Mouse (Mus musculus) lung, embryonic 14.5 days (tissue): ENCODE measurements around the gene Pi4kb. TPM values are rescaled to one million over a fixed set of nuclear protein-coding genes. Genes with fewer than 3 reads are reported as not detected.

Experiments
- ATAC-seq: fragments of 200-750 bp; cut with Nextera tagmentation; 2 replicates; pipeline ENCODE4 v1.8.0; 2017; ENCODE audit warnings: mild to moderate bottlenecking, moderate TSS enrichment, moderate library complexity; ENCODE audit not compliant: insufficient read depth
- DNase-seq: peaks from one replicate; pipeline ENCODE4 v3.0.0-alpha.2; 2015
- H3K27ac ChIP-seq: fragments of 300-500 bp; sonication (generic); 2 replicates; pipeline ENCODE4 v1.5.1; 2014; ENCODE audit warnings: low read depth, mild to moderate bottlenecking, moderate library complexity
- H3K27me3 ChIP-seq: fragments of 300-500 bp; sonication (generic); 2 replicates; pipeline ENCODE4 v1.6.1; 2014; ENCODE audit warnings: low read length, control low read depth; ENCODE audit not compliant: insufficient read depth
- H3K36me3 ChIP-seq: fragments of 300-500 bp; sonication (generic); 2 replicates; pipeline ENCODE4 v1.6.1; 2014; ENCODE audit warnings: control low read depth; ENCODE audit not compliant: insufficient read depth
- H3K4me1 ChIP-seq: fragments of 300-500 bp; sonication (generic); 2 replicates; pipeline ENCODE4 v1.6.1; 2014; ENCODE audit warnings: antibody characterized with exemption, control low read depth; ENCODE audit not compliant: insufficient read depth
- H3K4me2 ChIP-seq: fragments of 300-500 bp; sonication (generic); 2 replicates; pipeline ENCODE4 v1.6.1; 2014; ENCODE audit warnings: mild to moderate bottlenecking
- H3K4me3 ChIP-seq: fragments of 300-500 bp; sonication (generic); 2 replicates; pipeline ENCODE4 v1.5.1; 2014; ENCODE audit warnings: low read depth, low read length
- H3K9ac ChIP-seq: fragments of 300-500 bp; sonication (generic); 2 replicates; pipeline ENCODE4 v1.6.1; 2014
- H3K9me3 ChIP-seq: fragments of 300-500 bp; sonication (generic); 2 replicates; pipeline ENCODE4 v1.6.1; 2016; ENCODE audit warnings: low read depth, low read length, control low read depth
- CTCF ChIP-seq: IDR thresholded peaks from 2 replicates; pipeline ENCODE4 v1.5.1; 2016; ENCODE audit warnings: antibody characterized with exemption, low read depth
- WGBS: fragments of 180-500 bp; shearing (Covaris S2); extraction: QIAGEN DNeasy Blood & Tissue Kit; methylation state at CpG from one replicate; pipeline ENCODE4 v1.1.7; 2014; 5-methylcytosine and 5-hydroxymethylcytosine counted together
- polyA plus RNA-seq: library from polyadenylated mRNA; unstranded; fragments of >200 nt; fragmentation: Nextera tagmentation; extraction: Ambion mirVana; gene quantifications from 2 replicates; pipeline ENCODE4 v1.2.1, GENCODE M21; 2014

Gene Pi4kb
- polyA plus RNA-seq, 1 experiment from 2014 or later = 24.7 TPM

DNA sequence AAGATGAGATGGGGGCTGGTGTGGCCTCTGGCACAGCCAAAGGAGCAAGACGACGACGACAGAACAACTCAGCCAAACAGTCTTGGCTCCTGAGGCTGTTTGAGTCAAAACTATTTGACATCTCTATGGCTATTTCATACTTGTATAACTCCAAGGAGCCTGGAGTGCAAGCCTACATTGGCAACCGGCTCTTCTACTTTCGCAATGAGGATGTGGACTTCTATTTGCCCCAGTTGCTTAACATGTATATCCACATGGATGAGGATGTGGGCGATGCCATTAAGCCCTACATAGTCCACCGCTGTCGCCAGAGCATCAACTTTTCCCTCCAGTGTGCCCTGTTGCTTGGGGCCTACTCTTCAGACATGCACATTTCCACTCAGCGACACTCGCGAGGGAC is 9.8 kb downstream of the Pi4kb start:
- Histone ChIP-seq H3K9ac (no peak overlapping the region), H3K4me2 (no peak overlapping the region), H3K4me3 (no peak overlapping the region), H3K9me3 (no peaks in the 10 kb centered on the region), H3K27ac (no peak overlapping the region), H3K36me3 (peaks cover 67% of the 10 kb centered on the region), H3K4me1 (peaks cover 10% of the 10 kb centered on the region; the same call in 1 of the 2 replicates), H3K27me3 (no peaks in the 10 kb centered on the region)
- no peak for TF ChIP-seq CTCF
- ATAC-seq (no peak), DNase-seq (no peak)
- WGBS = 88% methylated on average over 11 of the region's 11 CpGs

DNA sequence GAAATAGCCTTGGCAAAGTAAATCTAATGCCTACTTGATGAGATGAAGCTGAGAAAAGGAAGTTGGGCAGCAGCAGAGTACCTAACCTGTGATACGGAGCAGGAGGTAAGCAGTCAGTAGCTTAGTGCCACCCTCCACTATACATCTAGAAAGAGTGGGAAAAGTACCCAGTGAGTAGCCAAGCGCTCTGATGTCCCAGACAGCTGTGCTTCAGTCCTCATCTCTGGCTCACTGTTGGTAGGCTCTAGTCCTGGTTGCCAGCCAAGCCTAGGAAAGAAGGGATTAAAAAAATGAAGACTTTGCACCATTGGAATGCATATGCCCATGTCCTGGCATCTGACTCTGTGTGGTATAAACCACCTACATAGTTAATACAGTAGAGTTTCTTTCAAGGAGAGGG is 11.0 kb downstream of the Pi4kb start:
- Histone ChIP-seq H3K4me3 (no peak overlapping the region), H3K4me2 (no peak overlapping the region)

DNA sequence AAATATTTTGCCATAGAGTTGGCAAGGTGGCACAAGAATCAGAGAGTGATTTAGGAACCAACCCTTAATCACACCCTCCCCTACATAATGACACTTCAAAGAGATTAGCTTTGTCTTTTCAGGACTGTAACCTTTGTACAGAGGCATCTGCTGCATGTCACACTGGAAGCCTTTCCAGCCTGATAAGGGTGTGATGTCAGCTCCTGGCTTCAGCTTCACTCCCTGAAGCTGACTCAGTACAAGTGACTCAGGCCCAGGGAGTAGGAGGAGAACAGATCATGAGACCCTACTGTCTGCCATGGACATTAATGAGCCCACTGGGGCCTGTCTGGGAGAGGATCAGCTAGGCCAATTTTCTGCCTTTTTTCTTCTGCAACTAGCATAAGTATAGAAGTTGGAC is 13.0 kb downstream of the Pi4kb start:
- Histone ChIP-seq H3K9ac (no peak overlapping the region), H3K4me3 (no peak overlapping the region), H3K27me3 (no peaks in the 10 kb centered on the region), H3K9me3 (no peaks in the 10 kb centered on the region), H3K27ac (no peak overlapping the region; the same call in 1 of the 2 replicates), H3K4me1 (peaks cover 13% of the 10 kb centered on the region; the same call in 1 of the 2 replicates), H3K36me3 (peaks cover 59% of the 10 kb centered on the region), H3K4me2 (no peak overlapping the region)
- DNase-seq = no peak
- ATAC-seq = no peak
- TF ChIP-seq CTCF = no peak

More for the DNA sequence above, 11.0 kb downstream of the Pi4kb start:
- Histone ChIP-seq H3K27me3 (no peaks in the 10 kb centered on the region), H3K4me1 (peaks cover 13% of the 10 kb centered on the region; the same call in 1 of the 2 replicates), H3K27ac (no peak overlapping the region), H3K36me3 (peaks cover 64% of the 10 kb centered on the region), H3K9me3 (no peaks in the 10 kb centered on the region), H3K9ac (no peak overlapping the region)
- DNase-seq = no peak
- 91% methylated on average over 2 of the region's 2 CpGs for WGBS
- TF ChIP-seq CTCF = no peak
- no peak for ATAC-seq

DNA sequence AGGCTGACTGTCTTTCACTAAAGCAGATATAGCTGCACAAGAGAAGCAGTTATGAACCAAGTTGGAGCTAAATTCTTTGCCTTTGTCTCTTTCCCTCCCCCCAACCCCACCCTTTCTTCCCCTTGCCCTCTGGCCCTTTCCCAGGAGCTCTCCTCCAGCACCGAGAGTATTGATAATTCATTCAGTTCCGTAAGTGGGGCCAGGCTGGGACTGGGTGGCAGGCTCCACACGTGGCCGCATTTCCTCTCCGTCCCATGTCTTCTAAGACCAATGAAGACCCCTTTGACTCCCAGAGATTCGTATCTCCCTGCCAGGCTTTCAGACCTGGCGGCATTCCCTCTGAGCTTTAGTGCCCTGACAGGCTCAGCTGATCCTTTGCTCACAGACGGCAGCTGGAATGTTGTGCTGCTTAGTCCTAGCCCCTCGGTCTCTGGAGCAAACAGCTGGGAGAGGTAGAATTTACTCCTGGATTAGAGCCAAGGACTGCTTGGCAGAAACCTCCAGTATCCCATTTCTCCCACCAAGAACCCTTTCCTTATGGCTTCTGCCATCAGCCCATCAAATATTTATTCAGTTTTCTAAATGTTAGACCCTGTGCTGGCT is 14.7 kb downstream of the Pi4kb start:
- Histone ChIP-seq H3K27me3 (no peaks in the 10 kb centered on the region), H3K9me3 (no peaks in the 10 kb centered on the region), H3K4me3 (no peak overlapping the region), H3K27ac (peak overlapping the region; percentile 83), H3K36me3 (peaks cover 58% of the 10 kb centered on the region), H3K4me2 (peak overlapping the region; percentile 32), H3K4me1 (peaks cover 13% of the 10 kb centered on the region; the same call in 1 of the 2 replicates), H3K9ac (no peak overlapping the region)
- ATAC-seq = peak; percentile 86
- DNase-seq = peak; percentile 82
- TF ChIP-seq CTCF = no peak
- WGBS = 32% methylated on average over 9 of the region's 9 CpGs

DNA sequence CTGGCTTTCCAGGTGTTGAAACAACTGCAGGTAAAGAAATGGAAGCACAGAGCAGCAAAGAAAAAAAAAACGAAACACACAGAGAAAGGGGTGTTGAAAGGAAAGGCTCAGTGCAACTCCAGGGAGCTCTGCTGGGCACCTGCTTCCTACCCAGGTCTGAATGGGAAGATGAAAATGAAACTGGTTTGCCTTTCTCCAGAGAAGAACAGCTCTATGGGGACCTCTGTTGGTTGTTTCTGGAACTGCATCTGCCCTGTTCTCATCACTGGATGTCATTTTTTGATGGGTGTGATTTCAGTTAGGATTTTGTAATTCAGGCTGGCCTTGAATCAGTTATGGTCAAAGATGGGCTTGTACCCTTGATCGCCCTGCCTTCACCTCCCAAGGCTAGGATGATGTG is 22.4 kb downstream of the Pi4kb start:
- Histone ChIP-seq H3K9ac (no peak overlapping the region), H3K4me3 (no peak overlapping the region), H3K4me2 (no peak overlapping the region), H3K27ac (no peak overlapping the region), H3K27me3 (no peaks in the 10 kb centered on the region), H3K36me3 (peaks cover 85% of the 10 kb centered on the region), H3K4me1 (no peaks in the 10 kb centered on the region), H3K9me3 (no peaks in the 10 kb centered on the region)
- peak; percentile 96 for TF ChIP-seq CTCF
- ATAC-seq = no peak
- peak; percentile 93 for DNase-seq
- WGBS = 35% methylated on average over 2 of the region's 2 CpGs

DNA sequence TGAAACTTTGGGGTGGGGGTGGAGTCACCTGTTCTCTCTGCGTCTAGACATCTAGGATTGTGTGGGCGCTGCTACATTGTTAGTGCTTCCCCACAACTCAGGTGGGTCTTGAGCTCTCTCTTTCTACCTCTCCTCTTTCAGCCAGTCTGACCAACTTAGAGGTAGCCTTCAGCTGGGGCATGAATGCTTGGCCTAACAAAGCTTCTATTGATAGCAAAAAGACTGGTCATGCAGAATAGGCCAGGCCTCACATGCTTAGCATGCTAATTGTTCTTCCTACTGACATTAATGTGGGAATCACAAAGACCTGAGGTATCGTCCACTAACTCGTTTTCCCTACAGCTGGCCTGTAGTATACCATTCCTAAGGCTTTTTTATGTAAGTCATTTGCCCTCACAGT is 28.0 kb downstream of the Pi4kb start:
- Histone ChIP-seq H3K27me3 (no peaks in the 10 kb centered on the region), H3K9ac (no peak overlapping the region), H3K36me3 (peaks cover 85% of the 10 kb centered on the region), H3K9me3 (no peaks in the 10 kb centered on the region), H3K27ac (no peak overlapping the region), H3K4me2 (no peak overlapping the region), H3K4me1 (no peaks in the 10 kb centered on the region), H3K4me3 (no peak overlapping the region)
- WGBS = 86% methylated on average over 4 of the region's 4 CpGs
- ATAC-seq (no peak), DNase-seq (no peak)
- no peak for TF ChIP-seq CTCF

DNA sequence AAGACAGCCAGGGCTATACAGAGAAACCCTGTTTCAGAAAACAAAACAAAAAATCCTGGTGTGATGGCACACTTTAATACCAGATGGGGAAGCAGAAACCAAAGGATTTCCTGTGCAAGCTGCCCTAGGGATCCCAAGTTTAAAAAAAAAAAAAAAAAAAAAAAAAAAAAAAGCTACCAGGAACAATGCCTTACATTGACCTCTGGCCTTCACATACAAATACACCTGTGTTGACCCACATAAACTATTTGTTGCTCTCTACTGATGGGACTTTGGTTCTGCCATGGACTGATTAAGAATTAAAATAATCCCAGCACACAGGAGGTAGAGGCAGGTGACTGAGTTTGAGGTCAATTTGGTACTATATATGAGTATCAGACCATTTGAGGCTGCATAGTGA is 28.7 kb downstream of the Pi4kb start:
- no peaks in the 10 kb centered on the region for H3K4me1 ChIP-seq
- H3K4me3 ChIP-seq = no peak overlapping the region
- H3K9me3 ChIP-seq = no peaks in the 10 kb centered on the region
- no peaks in the 10 kb centered on the region for H3K27me3 ChIP-seq
- H3K36me3 ChIP-seq = peaks cover 86% of the 10 kb centered on the region
- ATAC-seq = no peak
- H3K27ac ChIP-seq = no peak overlapping the region
- H3K4me2 ChIP-seq = no peak overlapping the region
- no peak overlapping the region for H3K9ac ChIP-seq
- no peak for DNase-seq
- TF ChIP-seq CTCF = no peak
